Mouse (Mus musculus) stomach, postnatal 0 days (tissue): ENCODE data around the gene Ankfy1.
"Not testable (repeated sequence)": the region's sequence is repeated elsewhere in the genome, so short reads cannot be mapped to it uniquely, and the experiment has no call there.

ENCODE experiments used
- CTCF ChIP-seq: IDR thresholded peaks from 2 replicates; pipeline ENCODE4 v1.5.1; 2016; ENCODE audit warnings: antibody characterized with exemption, low read depth, mild to moderate bottlenecking, moderate library complexity
- EP300 ChIP-seq: optimal IDR thresholded peaks from 2 replicates; pipeline ENCODE3; 2016; ENCODE audit warnings: antibody characterized with exemption

DNA sequence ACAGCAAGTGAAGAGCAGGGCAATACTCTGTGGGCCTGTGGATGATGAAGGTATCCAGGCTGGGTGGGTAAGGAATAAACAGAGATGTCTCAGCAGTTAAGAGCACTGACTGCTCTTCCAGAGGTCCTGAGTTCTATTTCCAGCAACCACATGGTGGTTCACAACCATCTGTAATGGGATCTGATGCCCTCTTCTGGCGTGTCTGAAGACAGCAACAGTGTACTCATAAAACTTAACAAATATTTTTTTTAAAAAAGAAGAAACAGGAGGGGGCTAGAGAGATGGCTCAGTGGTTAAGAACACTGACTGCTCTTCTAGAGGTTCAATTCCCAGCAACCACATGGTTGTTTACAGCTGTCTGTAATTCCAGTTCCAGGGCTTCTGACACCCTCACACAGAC is 82.8 kb downstream of the Ankfy1 start:
- TF ChIP-seq CTCF, EP300: not testable (repeated sequence)
